In genomic region chr1:73787224-73787623, GRCm38 (mm10) we compare ENCODE assay signal across 27 mouse cellular contexts.
A peak's percentile ranks its signal among the peaks of the same experiment; 100 is the strongest.
DNase-seq lines count a peak whose midpoint lies in the region; ATAC-seq and TF ChIP-seq lines count a peak whose summit lies in the region.
"Had no signal": no experiment of that assay in that cellular context is flagged by ENCODE, and none has a peak within 500 bp of the region (broad histone marks: within the 10 kb centered on the region; RNA-seq: fewer than 3 reads in every experiment).

No protein-coding gene starts in this region.

- TF ChIP-seq CTCF in forebrain, postnatal 0 days (IDR thresholded peaks at IDR 0.05; ENCODE audit: low read depth) = no peak

- H3K36me3 ChIP-seq in forebrain, embryonic 10.5 days (replicated peaks) = no peaks in the 10 kb centered on the region
- no peaks in the 10 kb centered on the region for H3K36me3 ChIP-seq in forebrain, postnatal 0 days (ENCODE audit: insufficient read depth)
- no peaks in the 10 kb centered on the region for H3K36me3 ChIP-seq in heart, embryonic 10.5 days
- no peaks in the 10 kb centered on the region for H3K36me3 ChIP-seq in midbrain, embryonic 11.5 days (ENCODE audit: control insufficient read depth, insufficient read depth, low read length)
- H3K36me3 ChIP-seq in midbrain, embryonic 15.5 days (replicated peaks) = no peaks in the 10 kb centered on the region
- H3K36me3 ChIP-seq: neural tube, embryonic 12.5 days had no signal

- H3K27ac ChIP-seq in forebrain, embryonic 10.5 days = peak overlapping the region; percentile 80
- no peak overlapping the region for H3K27ac ChIP-seq in forebrain, postnatal 0 days (ENCODE audit: low read depth, low read length)
- H3K27ac ChIP-seq in heart, embryonic 10.5 days = 0 out of 2 replicates have a peak overlapping the region, but pooled peaks have one; percentile 38
- no peak overlapping the region; the same call in 1 of the 2 replicates for H3K27ac ChIP-seq in midbrain, embryonic 11.5 days (ENCODE audit: low read depth, low read length)
- no peak overlapping the region for H3K27ac ChIP-seq in midbrain, embryonic 15.5 days
- H3K27ac ChIP-seq: hindbrain, embryonic 14.5 days; liver, embryonic 14.5 days; neural tube, embryonic 12.5 days had no signal

- peaks cover 10% of the 10 kb centered on the region for H3K4me1 ChIP-seq in forebrain, embryonic 10.5 days
- H3K4me1 ChIP-seq in forebrain, postnatal 0 days (ENCODE audit: insufficient read depth) = no peaks in the 10 kb centered on the region
- H3K4me1 ChIP-seq in heart, embryonic 10.5 days = peaks cover 4% of the 10 kb centered on the region; the same call in 1 of the 2 replicates
- H3K4me1 ChIP-seq in midbrain, embryonic 11.5 days (ENCODE audit: control insufficient read depth, insufficient read depth, low read length) = peaks cover 5% of the 10 kb centered on the region; the same call in 1 of the 2 replicates
- H3K4me1 ChIP-seq in midbrain, embryonic 15.5 days = no peaks in the 10 kb centered on the region

- H3K4me2 ChIP-seq in forebrain, postnatal 0 days (ENCODE audit: low read depth) = no peak overlapping the region
- H3K4me2 ChIP-seq in midbrain, embryonic 11.5 days = no peak overlapping the region
- H3K4me2 ChIP-seq in midbrain, embryonic 15.5 days = no peak overlapping the region
- H3K4me2 ChIP-seq: hindbrain, embryonic 14.5 days; neural tube, embryonic 12.5 days had no signal

- H3K4me3 ChIP-seq in forebrain, embryonic 10.5 days = no peak overlapping the region
- no peak overlapping the region for H3K4me3 ChIP-seq in forebrain, postnatal 0 days (ENCODE audit: low read depth, low read length)
- H3K4me3 ChIP-seq in heart, embryonic 10.5 days = no peak overlapping the region
- no peak overlapping the region for H3K4me3 ChIP-seq in midbrain, embryonic 11.5 days (ENCODE audit: low read depth, low read length)
- no peak overlapping the region for H3K4me3 ChIP-seq in midbrain, embryonic 15.5 days
- H3K4me3 ChIP-seq: erythroblast, embryonic 14.5 days; neural tube, embryonic 12.5 days had no signal

- DNase-seq in forebrain, embryonic 10.5 days (ENCODE audit: extremely low spot score, low spot score) = no peak
- DNase-seq in forebrain, postnatal 0 days = no peak
- peak; percentile 36 for DNase-seq in heart, embryonic 10.5 days (ENCODE audit: low spot score)
- no peak for DNase-seq in heart, adult 9 months (ENCODE audit: low spot score in 2 of 2)
- peak; percentile 81 for DNase-seq in midbrain, embryonic 11.5 days (ENCODE audit: low spot score, missing footprints)
- DNase-seq in skeletal muscle tissue, adult 2 months (ENCODE audit: low read depth, low spot score) = peak; percentile 51
- DNase-seq: adrenal gland, adult 2 months; adrenal gland, postnatal 36 days; cerebellum, adult 18-20 months; cerebellum, postnatal 10 days; heart, postnatal 14 days; kidney, adult 11 months; kidney, postnatal 14 days; layer of hippocampus, adult 9-11 months; liver; lung, adult 2 months; lung, postnatal 10 days; right cerebral cortex, postnatal 4 days; thymus, postnatal 14 days had no signal

- no peak overlapping the region for H3K9ac ChIP-seq in forebrain, postnatal 0 days
- no peak overlapping the region for H3K9ac ChIP-seq in midbrain, embryonic 11.5 days (ENCODE audit: low read length)
- H3K9ac ChIP-seq in midbrain, embryonic 15.5 days = no peak overlapping the region
- H3K9ac ChIP-seq: hindbrain, embryonic 14.5 days; liver, embryonic 14.5 days; neural tube, embryonic 12.5 days had no signal

- no peaks in the 10 kb centered on the region for H3K27me3 ChIP-seq in forebrain, embryonic 10.5 days (ENCODE audit: poor library complexity, severe bottlenecking)
- no peaks in the 10 kb centered on the region for H3K27me3 ChIP-seq in forebrain, postnatal 0 days (ENCODE audit: insufficient read depth, low read length)
- H3K27me3 ChIP-seq in heart, embryonic 10.5 days (ENCODE audit: insufficient read depth, poor library complexity, severe bottlenecking) = no peaks in the 10 kb centered on the region
- H3K27me3 ChIP-seq in midbrain, embryonic 11.5 days (ENCODE audit: control insufficient read depth, insufficient read depth, low read length) = no peaks in the 10 kb centered on the region
- H3K27me3 ChIP-seq in midbrain, embryonic 15.5 days (replicated peaks) = no peaks in the 10 kb centered on the region
- H3K27me3 ChIP-seq: neural tube, embryonic 12.5 days had no signal

- no peak for ATAC-seq in forebrain, postnatal 0 days
- ATAC-seq in midbrain, embryonic 11.5 days (ENCODE audit: low FRiP score) = no peak
- no peak for ATAC-seq in midbrain, embryonic 15.5 days (replicated peaks)
- ATAC-seq: activated CD4-positive, CD25-positive, alpha-beta regulatory T cell, adult 4 months; forebrain, embryonic 14.5 days; inflammation-experienced regulatory T-cells, adult 6 months had no signal

- 76% methylated on average over 7 of the region's 7 CpGs for WGBS in forebrain, embryonic 10.5 days
- whole genome bisulfite sequencing in forebrain, postnatal 0 days = 67% methylated on average over 7 of the region's 7 CpGs
- 65% methylated on average over 7 of the region's 7 CpGs for WGBS in heart, embryonic 10.5 days
- 72% methylated on average over 7 of the region's 7 CpGs for WGBS in midbrain, embryonic 11.5 days
- WGBS in midbrain, embryonic 15.5 days = 66% methylated on average over 7 of the region's 7 CpGs

- H3K9me3 ChIP-seq in forebrain, embryonic 10.5 days = no peaks in the 10 kb centered on the region
- H3K9me3 ChIP-seq in forebrain, postnatal 0 days (ENCODE audit: low read length) = no peaks in the 10 kb centered on the region
- no peaks in the 10 kb centered on the region for H3K9me3 ChIP-seq in heart, embryonic 10.5 days
- no peaks in the 10 kb centered on the region for H3K9me3 ChIP-seq in midbrain, embryonic 11.5 days (ENCODE audit: control insufficient read depth, low read length)
- no peaks in the 10 kb centered on the region for H3K9me3 ChIP-seq in midbrain, embryonic 15.5 days
- H3K9me3 ChIP-seq: neural tube, embryonic 12.5 days had no signal

Comparison
In these comparisons a context has a peak if more than half of its experiments do, and no peak if none do; other contexts are left out.
1. DNase-seq: peak in heart, embryonic 10.5 days (single experiment), midbrain, embryonic 11.5 days (single experiment) and skeletal muscle tissue, adult 2 months (single experiment); none in forebrain, embryonic 10.5 days (single experiment), forebrain, postnatal 0 days (single experiment) and heart, adult 9 months (0 of 2).
2. H3K27ac ChIP-seq: peak in forebrain, embryonic 10.5 days (single experiment) and heart, embryonic 10.5 days (single experiment); none in forebrain, postnatal 0 days (single experiment), midbrain, embryonic 11.5 days (single experiment) and midbrain, embryonic 15.5 days (single experiment).